Mouse (Mus musculus) heart, embryonic 15.5 days (tissue): ENCODE data around the gene Grcc10. TPM values are rescaled to one million over a fixed set of nuclear protein-coding genes. Genes with fewer than 3 reads are reported as not detected.
A peak's percentile ranks its signal among the peaks of the same experiment; 100 is the strongest.

Experiments used
- ATAC-seq: fragments of 200-750 bp; cut with Nextera tagmentation; replicated peaks from 2 replicates; pipeline ENCODE4 v1.8.0; 2017; ENCODE audit warnings: low read depth, moderate TSS enrichment; ENCODE audit not compliant: insufficient number of reproducible peaks, insufficient read depth, low FRiP score
- H3K27ac ChIP-seq: fragments of 300-500 bp; sonication (generic); 2 replicates; pipeline ENCODE4 v1.5.1; 2015; ENCODE audit warnings: mild to moderate bottlenecking, inconsistent platforms
- H3K27me3 ChIP-seq: fragments of 300-500 bp; sonication (generic); 2 replicates; pipeline ENCODE4 v1.6.1; 2015; ENCODE audit warnings: inconsistent platforms
- H3K36me3 ChIP-seq: fragments of 300-500 bp; sonication (generic); 2 replicates; pipeline ENCODE4 v1.6.1; 2015; ENCODE audit warnings: mild to moderate bottlenecking, inconsistent platforms
- H3K4me1 ChIP-seq: fragments of 300-500 bp; sonication (generic); replicated peaks from 2 replicates; pipeline ENCODE4 v1.6.1; 2015; ENCODE audit warnings: inconsistent platforms
- H3K4me2 ChIP-seq: fragments of 300-500 bp; sonication (generic); 2 replicates; pipeline ENCODE4 v1.6.1; 2015; ENCODE audit warnings: inconsistent platforms, mild to moderate bottlenecking, moderate library complexity
- H3K4me3 ChIP-seq: fragments of 300-500 bp; sonication (generic); 2 replicates; pipeline ENCODE4 v1.5.1; 2015; ENCODE audit warnings: mild to moderate bottlenecking, inconsistent platforms
- H3K9ac ChIP-seq: fragments of 300-500 bp; sonication (generic); 2 replicates; pipeline ENCODE4 v1.6.1; 2015; ENCODE audit warnings: mild to moderate bottlenecking, inconsistent platforms
- H3K9me3 ChIP-seq: fragments of 300-500 bp; sonication (generic); replicated peaks from 2 replicates; pipeline ENCODE4 v1.6.1; 2016; ENCODE audit warnings: inconsistent platforms
- WGBS: fragments of 180-500 bp; shearing (Covaris S2); methylation state at CpG from one replicate; pipeline ENCODE4 v1.1.7; 2015; ENCODE audit warnings: mixed read lengths; 5-methylcytosine and 5-hydroxymethylcytosine counted together
- polyA plus RNA-seq: library from polyadenylated mRNA; unstranded; fragments of >200 nt; fragmentation: Nextera tagmentation; extraction: Ambion mirVana; gene quantifications from 2 replicates; pipeline ENCODE4 v1.2.1, GENCODE M21; 2015

Gene Grcc10
- polyA plus RNA-seq, 1 experiment from 2014 or later = 416 TPM

DNA sequence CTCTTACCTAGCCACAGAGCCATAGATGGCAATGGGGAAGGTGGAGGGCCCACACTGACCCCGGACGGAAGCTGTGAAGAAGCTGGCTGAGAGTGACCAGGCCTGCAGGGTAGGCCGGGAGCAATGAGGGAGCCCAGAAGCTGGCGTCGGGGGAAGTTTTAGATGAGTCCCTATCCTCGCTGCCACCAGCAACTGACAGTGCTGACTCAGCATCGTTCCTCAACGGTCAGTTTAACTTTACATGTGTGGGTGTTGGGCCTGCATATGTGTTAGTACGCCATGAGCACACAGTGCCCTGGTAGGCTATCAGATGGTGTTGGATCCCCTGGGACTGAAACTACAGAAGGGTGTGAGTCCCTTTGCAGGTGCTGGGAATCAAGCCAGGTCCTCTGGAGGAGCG is 16.7 kb downstream of the Grcc10 start:
- H3K27me3 ChIP-seq = no peaks in the 10 kb centered on the region
- no peak for ATAC-seq
- H3K9ac ChIP-seq = no peak overlapping the region
- no peak overlapping the region for H3K4me2 ChIP-seq
- H3K4me3 ChIP-seq = no peak overlapping the region
- peaks cover 6% of the 10 kb centered on the region for H3K4me1 ChIP-seq
- H3K36me3 ChIP-seq = no peaks in the 10 kb centered on the region
- 85% methylated on average over 10 of the region's 10 CpGs for WGBS
- no peak overlapping the region for H3K27ac ChIP-seq
- H3K9me3 ChIP-seq = no peaks in the 10 kb centered on the region

DNA sequence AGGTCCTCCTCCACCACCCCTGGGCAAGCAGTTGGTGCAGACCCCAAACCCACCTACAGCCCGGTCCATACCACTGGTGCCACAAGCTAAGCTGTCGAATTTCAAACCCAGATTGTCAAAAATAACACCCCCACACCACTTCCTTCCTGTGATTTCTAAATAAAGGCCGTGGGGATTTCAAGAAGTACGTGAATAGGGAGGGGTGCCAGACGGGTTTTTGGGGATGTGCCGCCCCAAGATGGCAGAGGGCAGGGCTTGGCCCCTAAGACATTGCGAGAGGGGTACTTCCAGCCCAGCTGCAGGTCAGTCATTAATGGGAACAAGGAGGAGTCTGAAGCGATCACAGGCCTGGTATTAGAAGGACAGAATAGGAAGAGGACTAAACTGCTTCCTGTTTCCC is 17.6 kb downstream of the Grcc10 start:
- Histone ChIP-seq H3K27me3 (no peaks in the 10 kb centered on the region), H3K9me3 (no peaks in the 10 kb centered on the region), H3K27ac (no peak overlapping the region), H3K4me3 (no peak overlapping the region), H3K36me3 (no peaks in the 10 kb centered on the region), H3K4me2 (no peak overlapping the region), H3K9ac (no peak overlapping the region), H3K4me1 (peaks cover 9% of the 10 kb centered on the region)
- no peak for ATAC-seq
- 61% methylated on average over 8 of the region's 8 CpGs for WGBS

DNA sequence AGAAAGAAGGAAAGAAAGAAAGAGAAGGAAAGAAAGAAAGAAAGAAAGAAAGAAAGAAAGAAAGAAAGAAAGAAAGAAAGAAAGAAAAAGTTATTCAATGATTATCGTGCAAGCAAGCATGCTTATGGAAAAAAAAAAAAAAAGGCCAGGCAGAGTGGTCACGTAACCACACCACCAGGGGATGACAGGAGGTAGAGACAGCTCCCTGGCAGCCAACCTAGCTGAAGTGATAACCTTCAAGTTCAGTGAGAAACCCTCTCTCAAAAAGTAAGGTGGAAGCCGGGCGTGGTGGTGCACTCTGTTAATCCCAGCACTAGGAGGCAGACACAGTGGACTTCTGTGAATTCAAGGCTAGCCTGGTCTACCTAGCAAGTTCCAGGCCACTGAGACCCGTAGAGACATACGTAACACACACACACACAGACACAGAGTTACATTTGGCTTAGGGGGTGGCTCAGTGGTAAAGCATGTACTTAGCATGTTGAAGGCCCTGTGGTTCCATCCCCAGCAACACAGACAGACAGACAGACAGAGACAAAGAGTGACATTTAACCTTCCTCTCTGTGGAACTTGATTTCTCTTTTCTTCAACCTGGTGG is 18.2 kb downstream of the Grcc10 start:
- no peaks in the 10 kb centered on the region for H3K27me3 ChIP-seq
- no peak for ATAC-seq
- no peak overlapping the region for H3K4me2 ChIP-seq
- 62% methylated on average over 6 of the region's 6 CpGs for WGBS
- no peaks in the 10 kb centered on the region for H3K36me3 ChIP-seq
- peaks cover 9% of the 10 kb centered on the region for H3K4me1 ChIP-seq
- H3K9me3 ChIP-seq = no peaks in the 10 kb centered on the region
- H3K4me3 ChIP-seq = no peak overlapping the region
- no peak overlapping the region for H3K27ac ChIP-seq
- H3K9ac ChIP-seq = no peak overlapping the region

DNA sequence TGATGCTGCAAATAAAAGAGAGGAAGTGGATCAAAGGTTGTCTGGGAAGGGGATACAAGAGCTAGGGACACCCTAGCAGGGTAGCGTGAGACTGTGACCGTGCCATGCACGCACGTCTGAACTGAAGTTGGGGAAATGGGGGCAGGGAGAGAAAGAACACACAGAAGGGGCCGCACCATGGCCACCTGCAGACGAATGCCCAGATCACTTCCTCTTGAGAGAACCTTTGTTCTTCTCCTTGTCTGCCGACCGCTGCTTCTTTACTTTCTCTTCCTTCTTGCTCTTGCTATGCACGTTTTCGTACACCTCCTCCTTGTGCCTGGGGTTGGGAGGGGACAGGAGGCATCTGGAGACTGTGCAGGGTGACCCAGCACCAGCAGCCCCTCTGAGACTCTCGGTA is 20.3 kb downstream of the Grcc10 start:
- Histone ChIP-seq H3K4me2 (no peak overlapping the region), H3K4me1 (peaks cover 9% of the 10 kb centered on the region), H3K4me3 (no peak overlapping the region), H3K36me3 (peaks cover 11% of the 10 kb centered on the region), H3K9ac (no peak overlapping the region), H3K27me3 (no peaks in the 10 kb centered on the region), H3K27ac (no peak overlapping the region), H3K9me3 (no peaks in the 10 kb centered on the region)
- ATAC-seq = no peak
- 54% methylated on average over 11 of the region's 11 CpGs for WGBS

DNA sequence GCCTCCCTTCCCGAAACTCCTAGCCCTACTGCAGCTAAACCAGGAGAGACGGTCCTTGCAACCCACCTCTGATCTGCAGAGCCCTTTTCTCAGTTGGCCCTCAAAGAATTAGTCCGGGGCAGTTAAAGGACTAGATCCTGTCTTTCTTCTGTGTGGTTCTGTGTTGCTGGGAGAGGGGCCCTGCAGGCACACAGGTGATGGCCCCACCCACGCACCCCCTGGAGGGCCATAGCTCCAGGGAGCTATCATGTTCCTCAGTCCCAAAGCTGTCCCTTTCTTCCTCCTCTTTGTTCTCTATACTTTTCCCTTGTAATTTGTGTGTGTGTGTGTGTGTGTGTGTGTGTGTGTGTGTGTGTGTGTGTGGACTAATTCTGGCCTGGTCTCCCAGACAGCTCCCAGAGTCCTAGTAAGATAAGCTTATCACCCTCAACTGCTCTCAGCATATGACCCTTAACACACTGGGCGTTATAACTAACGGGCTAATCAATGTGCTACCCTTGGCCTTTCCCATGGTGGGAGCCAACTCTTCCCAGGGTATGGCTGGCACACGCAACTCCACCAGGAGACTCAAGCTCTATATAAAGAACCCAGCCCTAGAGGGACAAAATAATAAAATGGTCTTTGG is 21.7 kb downstream of the Grcc10 start:
- Histone ChIP-seq H3K27ac (peak overlapping the region; percentile 0; the same call in 1 of the 2 replicates), H3K4me3 (peak overlapping the region; percentile 9; the same call in 1 of the 2 replicates), H3K36me3 (peaks cover 25% of the 10 kb centered on the region), H3K4me2 (no peak overlapping the region), H3K27me3 (no peaks in the 10 kb centered on the region), H3K9me3 (no peaks in the 10 kb centered on the region), H3K4me1 (peaks cover 9% of the 10 kb centered on the region), H3K9ac (no peak overlapping the region)
- no peak for ATAC-seq
- WGBS = 50% methylated on average over 7 of the region's 7 CpGs

DNA sequence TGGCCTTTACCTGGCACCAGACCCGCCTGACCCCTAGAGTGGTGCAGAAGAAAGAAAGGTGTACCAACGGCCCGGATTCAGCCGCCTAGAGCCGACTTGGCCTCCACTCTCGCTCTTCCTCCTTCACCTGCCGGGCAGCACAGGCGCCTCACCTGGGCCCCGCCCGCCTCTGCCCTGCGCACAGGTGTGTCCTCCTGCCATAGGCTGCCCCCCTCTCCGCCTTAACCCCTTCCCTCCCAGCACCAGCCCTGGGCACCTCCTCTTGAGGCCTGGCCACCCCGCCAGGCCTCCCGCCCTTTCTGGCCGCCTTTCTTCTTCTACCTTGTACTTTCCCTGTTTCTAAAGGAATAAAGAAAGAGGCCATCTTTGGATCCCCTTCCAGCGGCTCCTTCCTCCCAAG is 22.5 kb downstream of the Grcc10 start:
- ATAC-seq = no peak
- Histone ChIP-seq H3K4me3 (peak overlapping the region; percentile 24; the same call in 1 of the 2 replicates), H3K9me3 (no peaks in the 10 kb centered on the region), H3K4me2 (no peak overlapping the region), H3K36me3 (peaks cover 31% of the 10 kb centered on the region), H3K27me3 (no peaks in the 10 kb centered on the region), H3K4me1 (peaks cover 15% of the 10 kb centered on the region), H3K27ac (peak overlapping the region; percentile 0; the same call in 1 of the 2 replicates), H3K9ac (no peak overlapping the region)
- 71% methylated on average over 16 of the region's 16 CpGs for WGBS

DNA sequence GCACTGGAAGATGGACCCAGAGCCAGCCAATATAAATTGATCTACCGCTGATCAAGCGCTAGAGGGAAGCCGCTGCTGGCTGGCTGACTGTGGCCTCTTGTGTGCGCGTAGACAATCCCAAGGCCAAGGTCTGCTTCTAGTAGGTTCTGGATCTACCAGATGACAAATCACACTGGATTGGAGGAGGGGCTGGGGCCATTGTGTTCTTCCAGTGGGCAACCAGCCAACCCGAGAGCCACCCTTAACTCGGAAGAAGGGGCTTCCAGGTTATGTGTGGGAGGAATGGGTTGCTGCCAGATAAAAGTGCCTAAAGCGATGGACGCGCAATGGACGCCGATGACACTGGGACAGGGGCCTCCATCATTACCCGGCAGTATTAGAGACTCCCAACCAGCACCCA is 23.2 kb downstream of the Grcc10 start:
- Histone ChIP-seq H3K4me3 (peak overlapping the region; percentile 24; the same call in 1 of the 2 replicates), H3K4me1 (peaks cover 22% of the 10 kb centered on the region), H3K36me3 (peaks cover 33% of the 10 kb centered on the region), H3K4me2 (peak overlapping the region; percentile 3; the same call in 1 of the 2 replicates), H3K27ac (no peak overlapping the region; the same call in 1 of the 2 replicates), H3K27me3 (no peaks in the 10 kb centered on the region), H3K9ac (no peak overlapping the region), H3K9me3 (no peaks in the 10 kb centered on the region)
- 76% methylated on average over 13 of the region's 13 CpGs for WGBS
- ATAC-seq = no peak

DNA sequence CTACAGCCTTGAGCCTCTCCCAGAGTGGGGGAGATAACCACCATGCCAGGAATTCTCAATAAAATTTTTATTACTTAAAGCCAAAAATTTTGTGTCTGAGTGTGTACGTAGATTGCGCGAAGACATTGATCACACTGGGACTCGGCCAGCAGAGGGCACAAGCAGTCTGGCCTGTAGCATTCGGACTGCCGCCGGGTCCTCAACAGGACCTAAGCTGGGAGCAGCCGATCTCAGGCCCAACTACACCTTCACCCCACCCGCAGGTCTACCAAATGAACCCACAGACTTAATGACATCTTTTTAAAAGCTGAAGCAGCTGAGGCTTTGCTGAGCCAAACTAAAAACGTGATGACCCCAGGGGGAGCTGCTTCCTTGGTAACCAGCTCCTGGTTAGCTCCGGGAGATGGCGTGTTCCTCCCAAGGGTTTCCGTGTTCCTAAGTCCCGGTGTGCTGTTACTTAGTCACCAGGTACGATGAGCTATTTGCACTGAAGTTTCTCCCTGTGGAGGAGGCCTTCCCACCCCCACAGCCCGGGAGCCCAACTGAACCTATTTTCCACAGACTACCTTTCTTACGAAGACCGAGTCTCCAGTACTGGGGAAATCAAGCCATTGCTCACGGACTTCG is 24.2 kb downstream of the Grcc10 start:
- 63% methylated on average over 20 of the region's 20 CpGs for WGBS
- Histone ChIP-seq H3K36me3 (peaks cover 33% of the 10 kb centered on the region), H3K9me3 (no peaks in the 10 kb centered on the region), H3K4me1 (peaks cover 26% of the 10 kb centered on the region), H3K27me3 (no peaks in the 10 kb centered on the region), H3K27ac (no peak overlapping the region), H3K4me3 (no peak overlapping the region), H3K9ac (no peak overlapping the region), H3K4me2 (no peak overlapping the region; the same call in 1 of the 2 replicates)
- no peak for ATAC-seq

DNA sequence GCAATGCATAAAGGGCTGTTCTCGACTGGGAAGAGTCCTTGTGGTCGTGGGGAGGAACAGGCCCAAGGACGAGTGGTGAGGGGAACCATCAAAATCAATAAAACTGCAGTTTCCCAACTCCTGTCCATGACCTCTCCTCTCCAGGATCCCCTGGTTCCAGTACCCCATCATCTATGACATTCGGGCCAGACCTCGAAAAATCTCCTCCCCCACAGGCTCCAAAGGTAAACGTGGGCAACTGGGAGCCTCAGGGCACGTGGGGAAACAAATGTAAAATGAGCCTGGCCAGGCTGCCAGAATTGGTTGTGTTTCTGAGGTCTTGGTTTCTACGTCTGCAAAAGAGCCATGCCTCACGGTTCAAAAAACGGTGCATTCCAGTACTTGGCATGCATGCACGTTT is 28.3 kb downstream of the Grcc10 start:
- no peaks in the 10 kb centered on the region for H3K27me3 ChIP-seq
- H3K4me2 ChIP-seq = peak overlapping the region; percentile 76
- H3K9me3 ChIP-seq = no peaks in the 10 kb centered on the region
- no peak for ATAC-seq
- H3K4me1 ChIP-seq = peaks cover 34% of the 10 kb centered on the region
- 11% methylated on average over 11 of the region's 11 CpGs for WGBS
- H3K27ac ChIP-seq = peak overlapping the region; percentile 87
- H3K4me3 ChIP-seq = peak overlapping the region; percentile 84
- peaks cover 39% of the 10 kb centered on the region for H3K36me3 ChIP-seq
- H3K9ac ChIP-seq = peak overlapping the region; percentile 88

DNA sequence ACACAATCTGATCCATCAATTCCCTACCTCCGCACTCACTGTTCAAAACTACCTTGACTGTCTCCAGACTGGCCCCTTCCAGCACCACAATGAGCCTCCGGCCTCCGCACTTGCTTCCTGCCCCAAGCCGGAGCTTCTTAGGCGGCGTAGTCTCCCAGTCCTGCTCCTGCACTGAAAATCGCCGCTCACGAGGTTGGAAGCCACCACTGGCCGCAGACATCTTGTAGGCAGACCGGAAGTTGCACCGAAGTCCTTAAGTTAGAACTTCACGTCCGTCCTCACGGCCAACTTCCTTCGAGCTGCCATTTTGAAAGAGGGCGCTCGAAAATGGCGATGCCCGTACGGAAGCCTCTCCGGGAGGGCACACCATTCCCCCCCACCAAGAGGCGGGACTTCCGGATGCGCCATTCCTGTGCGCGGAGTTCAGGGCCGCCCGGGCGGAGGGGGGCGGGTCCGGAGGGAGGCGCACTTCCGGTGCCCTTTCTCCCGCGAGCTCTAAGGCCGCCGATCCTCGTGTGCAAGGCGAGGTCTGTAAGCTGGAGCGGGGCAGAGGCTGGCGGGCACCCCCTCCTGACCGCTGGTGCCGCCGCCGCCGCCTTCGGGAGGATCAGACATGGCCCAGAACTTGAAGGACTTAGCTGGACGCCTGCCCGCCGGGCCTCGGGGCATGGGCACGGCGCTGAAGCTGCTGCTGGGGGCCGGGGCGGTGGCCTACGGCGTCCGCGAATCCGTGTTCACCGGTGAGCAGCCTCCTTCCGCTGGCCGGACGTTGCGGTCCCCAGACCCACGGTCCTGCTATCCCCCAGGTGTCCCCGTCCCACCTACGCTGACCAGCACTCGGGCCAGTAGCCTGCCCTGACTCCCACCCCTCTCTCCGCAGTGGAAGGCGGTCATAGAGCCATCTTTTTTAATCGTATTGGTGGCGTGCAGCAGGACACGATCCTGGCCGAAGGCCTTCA is 29.1 kb downstream of the Grcc10 start, which contains the start of the genes Emg1 and Phb2:
Emg1 (minus strand) TSS at position 355 of the 959 bp plus-strand sequence.
Phb2 (plus strand) TSS at position 513 of the 959 bp plus-strand sequence.
- Histone ChIP-seq H3K4me2 (peak within 1 kb of the TSS; percentile 76), H3K4me1 (peaks cover 34% of the 10 kb centered on the region), H3K36me3 (peaks cover 40% of the 10 kb centered on the region), H3K4me3 (peak within 1 kb of the TSS; percentile 84), H3K9ac (peak within 1 kb of the TSS; percentile 88), H3K9me3 (no peaks in the 10 kb centered on the region), H3K27me3 (no peaks in the 10 kb centered on the region), H3K27ac (peak within 1 kb of the TSS; percentile 87)
- ATAC-seq = peak; percentile 97
- under 1% methylated on average over 76 of the region's 76 CpGs for WGBS
